Mouse (Mus musculus): ENCODE measurements around the gene Gm13694.

The Gm13694 gene

DNA sequence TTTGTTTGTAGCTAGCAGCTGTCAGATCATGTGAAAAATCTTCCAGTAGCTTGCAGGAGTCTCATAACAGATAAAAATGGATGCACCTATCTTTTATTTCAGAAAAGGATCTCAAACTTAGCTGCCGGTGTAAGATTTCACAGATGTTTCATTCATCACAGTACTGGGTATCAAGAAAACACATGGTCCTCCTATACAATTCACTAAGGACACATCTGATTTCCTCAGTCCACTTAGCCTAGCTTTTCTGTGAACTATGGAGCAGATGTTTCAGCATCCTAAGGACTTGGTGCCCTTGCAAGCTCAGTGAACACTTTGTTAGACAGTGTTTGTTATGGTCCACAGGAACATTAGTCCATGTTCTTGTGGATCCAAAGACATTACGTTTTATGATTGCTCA, 44.6 kb downstream of the Gm13694 start:
- DNase-seq (ENCODE audit: extremely low spot score, low spot score): no peak

DNA sequence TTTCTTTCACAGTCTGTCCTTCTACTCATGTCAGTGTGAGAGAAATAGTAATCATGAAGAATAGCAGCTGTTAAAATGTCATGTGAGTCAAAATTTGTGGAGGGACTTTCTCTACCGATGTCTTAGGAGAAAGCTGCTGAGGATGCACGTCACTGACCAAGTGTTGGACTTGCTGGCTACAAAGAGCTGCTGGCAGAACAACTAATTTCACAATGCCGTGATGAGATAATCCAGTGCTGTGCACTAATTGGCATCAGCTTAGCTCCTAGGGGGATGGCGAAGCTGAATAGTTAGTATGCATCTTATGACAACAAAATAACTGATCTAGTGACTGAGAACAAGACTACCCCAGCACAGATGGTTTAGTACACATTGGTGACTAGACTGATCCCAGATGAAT, 46.5 kb downstream of the Gm13694 start:
- no peak for DNase-seq (ENCODE audit: extremely low spot score, low spot score)
